Mouse (Mus musculus) midbrain, embryonic 16.5 days (tissue): ENCODE measurements around the gene Nufip2. TPM values are rescaled to one million over a fixed set of nuclear protein-coding genes. Genes with fewer than 3 reads are reported as not detected.
A peak's percentile ranks its signal among the peaks of the same experiment; 100 is the strongest.

Experiments used
- ATAC-seq: fragments of 200-750 bp; cut with Nextera tagmentation; 2 replicates; pipeline ENCODE4 v1.8.0; 2017; ENCODE audit warnings: moderate TSS enrichment
- H3K27ac ChIP-seq: fragments of 300-500 bp; sonication (generic); 2 replicates; pipeline ENCODE4 v1.5.1; 2014; ENCODE audit warnings: mild to moderate bottlenecking, low read length, mixed read lengths
- H3K27me3 ChIP-seq: fragments of 300-500 bp; sonication (generic); 2 replicates; pipeline ENCODE4 v1.6.1; 2014; ENCODE audit warnings: low read depth, low read length, mixed read lengths; ENCODE audit not compliant: control insufficient read depth, insufficient read depth
- H3K36me3 ChIP-seq: fragments of 300-500 bp; sonication (generic); 2 replicates; pipeline ENCODE4 v1.6.1; 2014; ENCODE audit warnings: mild to moderate bottlenecking, low read length, moderate library complexity, mixed read lengths; ENCODE audit not compliant: control insufficient read depth, insufficient read depth
- H3K4me1 ChIP-seq: fragments of 300-500 bp; sonication (generic); 2 replicates; pipeline ENCODE4 v1.6.1; 2014; ENCODE audit warnings: mild to moderate bottlenecking, low read length, mixed read lengths; ENCODE audit not compliant: control insufficient read depth, insufficient read depth
- H3K4me2 ChIP-seq: fragments of 300-500 bp; sonication (generic); 2 replicates; pipeline ENCODE4 v1.6.1; 2014; ENCODE audit warnings: mild to moderate bottlenecking, low read length, mixed read lengths
- H3K4me3 ChIP-seq: fragments of 300-500 bp; sonication (generic); 2 replicates; pipeline ENCODE4 v1.5.1; 2014; ENCODE audit warnings: low read depth, mild to moderate bottlenecking, low read length, moderate library complexity, mixed read lengths
- H3K9ac ChIP-seq: fragments of 300-500 bp; sonication (generic); 2 replicates; pipeline ENCODE4 v1.6.1; 2014; ENCODE audit warnings: low read depth, low read length, mixed read lengths
- H3K9me3 ChIP-seq: fragments of 300-500 bp; sonication (generic); replicated peaks from 2 replicates; pipeline ENCODE4 v1.6.1; 2014; ENCODE audit warnings: mild to moderate bottlenecking, low read length, mixed read lengths; ENCODE audit not compliant: control insufficient read depth, poor library complexity, severe bottlenecking
- WGBS: fragments of 180-500 bp; shearing (Covaris S2); extraction: QIAGEN DNeasy Blood & Tissue Kit; methylation state at CpG from one replicate; pipeline ENCODE4 v1.1.7; 2014; 5-methylcytosine and 5-hydroxymethylcytosine counted together
- polyA plus RNA-seq: library from polyadenylated mRNA; unstranded; fragments of >200 nt; fragmentation: Nextera tagmentation; extraction: Ambion mirVana; gene quantifications from 2 replicates; pipeline ENCODE4 v1.2.1, GENCODE M21; 2015

Gene Nufip2
- polyA plus RNA-seq, 1 experiment from 2014 or later: 3.2 TPM

GRCm38 (mm10) chr11:77784894-77785293 is 98.9 kb downstream of the Nufip2 start:
- Histone ChIP-seq H3K27ac (peak overlapping the region; percentile 8; the same call in 1 of the 2 replicates), H3K4me3 (no peak overlapping the region), H3K9ac (no peak overlapping the region), H3K4me2 (no peak overlapping the region), H3K4me1 (peaks cover 19% of the 10 kb centered on the region), H3K9me3 (no peaks in the 10 kb centered on the region), H3K27me3 (no peaks in the 10 kb centered on the region), H3K36me3 (no peaks in the 10 kb centered on the region)
- ATAC-seq: no peak
- 87% methylated on average over 9 of the region's 9 CpGs for WGBS

GRCm38 (mm10) chr11:77785396-77785767 is 99.4 kb downstream of the Nufip2 start:
- Histone ChIP-seq H3K4me2 (no peak overlapping the region), H3K36me3 (no peaks in the 10 kb centered on the region), H3K9me3 (no peaks in the 10 kb centered on the region), H3K4me1 (peaks cover 19% of the 10 kb centered on the region), H3K27me3 (no peaks in the 10 kb centered on the region), H3K27ac (no peak overlapping the region), H3K4me3 (no peak overlapping the region), H3K9ac (no peak overlapping the region)
- ATAC-seq: no peak
- WGBS: 29% methylated on average over 5 of the region's 5 CpGs

GRCm38 (mm10) chr11:77785768-77786561 is 100.0 kb downstream of the Nufip2 start:
- no peak for ATAC-seq
- peaks cover 25% of the 10 kb centered on the region for H3K4me1 ChIP-seq
- H3K27ac ChIP-seq: peak overlapping the region; percentile 41
- WGBS: 59% methylated on average over 6 of the region's 7 CpGs
- no peak overlapping the region for H3K4me3 ChIP-seq
- H3K27me3 ChIP-seq: no peaks in the 10 kb centered on the region
- no peaks in the 10 kb centered on the region for H3K9me3 ChIP-seq
- no peak overlapping the region for H3K4me2 ChIP-seq
- no peaks in the 10 kb centered on the region for H3K36me3 ChIP-seq
- peak overlapping the region; percentile 37; the same call in 1 of the 2 replicates for H3K9ac ChIP-seq

- no peaks in the 10 kb centered on the region for H3K36me3 ChIP-seq
- H3K9ac ChIP-seq: no peak within 1 kb of the TSS
- no peak within 1 kb of the TSS for H3K4me2 ChIP-seq
- no peaks in the 10 kb centered on the region for H3K27me3 ChIP-seq
- H3K27ac ChIP-seq: no peak within 1 kb of the TSS
- H3K4me1 ChIP-seq: peaks cover 39% of the 10 kb centered on the region
- no peaks in the 10 kb centered on the region for H3K9me3 ChIP-seq
- WGBS: 92% methylated on average over 5 of the region's 5 CpGs
- no peak for ATAC-seq
- no peak within 1 kb of the TSS for H3K4me3 ChIP-seq
These were observed 101.8 kb downstream of the Nufip2 start, which contains the start of gene Gm10277 for GRCm38 (mm10) chr11:77787707-77788106. Gene Gm10277 (minus strand): TSS chr11:77787747.

- no peak overlapping the region for H3K4me3 ChIP-seq
- H3K36me3 ChIP-seq: no peaks in the 10 kb centered on the region
- no peaks in the 10 kb centered on the region for H3K27me3 ChIP-seq
- 89% methylated on average over 5 of the region's 5 CpGs for WGBS
- peaks cover 40% of the 10 kb centered on the region for H3K4me1 ChIP-seq
- no peak overlapping the region for H3K27ac ChIP-seq
- H3K4me2 ChIP-seq: no peak overlapping the region
- H3K9ac ChIP-seq: no peak overlapping the region
- no peak for ATAC-seq
- H3K9me3 ChIP-seq: no peaks in the 10 kb centered on the region
These were observed 103.6 kb downstream of the Nufip2 start for GRCm38 (mm10) chr11:77789512-77789911.

GRCm38 (mm10) chr11:77790286-77790685 is 104.3 kb downstream of the Nufip2 start:
- H3K4me1 ChIP-seq: peaks cover 36% of the 10 kb centered on the region
- 55% methylated on average over 9 of the region's 9 CpGs for WGBS

GRCm38 (mm10) chr11:77791241-77791727 is 105.3 kb downstream of the Nufip2 start:
- H3K9me3 ChIP-seq: no peaks in the 10 kb centered on the region
- peaks cover 31% of the 10 kb centered on the region for H3K4me1 ChIP-seq
- no peak overlapping the region for H3K4me2 ChIP-seq
- WGBS: 29% methylated on average over 8 of the region's 8 CpGs
- peak overlapping the region; percentile 43; the same call in 1 of the 2 replicates for H3K9ac ChIP-seq
- H3K27me3 ChIP-seq: no peaks in the 10 kb centered on the region
- peak overlapping the region; percentile 53 for H3K27ac ChIP-seq
- ATAC-seq: 0 out of 2 replicates have a peak, but pooled peaks have one; percentile 25
- no peaks in the 10 kb centered on the region for H3K36me3 ChIP-seq
- no peak overlapping the region for H3K4me3 ChIP-seq

More at GRCm38 (mm10) chr11:77790286-77790685, 104.3 kb downstream of the Nufip2 start:
- no peaks in the 10 kb centered on the region for H3K36me3 ChIP-seq
- H3K9ac ChIP-seq: peak overlapping the region; percentile 4
- H3K9me3 ChIP-seq: no peaks in the 10 kb centered on the region
- no peak overlapping the region for H3K4me3 ChIP-seq
- H3K4me2 ChIP-seq: no peak overlapping the region
- peak overlapping the region; percentile 18; the same call in 1 of the 2 replicates for H3K27ac ChIP-seq
- ATAC-seq: no peak
- H3K27me3 ChIP-seq: no peaks in the 10 kb centered on the region
